Mouse (Mus musculus): ENCODE results near the gene Arhgdia. TPM values are rescaled to one million over a fixed set of nuclear protein-coding genes. Genes with fewer than 3 reads are reported as not detected.

The Arhgdia gene
- polyA plus RNA-seq, 1 experiment from 2014 or later, result 627 TPM

GRCm38 (mm10) chr11:120549168-120549945, 32.1 kb downstream of the Arhgdia start, which contains the start of gene Mcrip1:
Gene Mcrip1, minus strand, starts transcription at chr11:120549727.
- Histone ChIP-seq H3K9me3 (ENCODE audit: control insufficient read depth, low read length) (no peaks in the 10 kb centered on the region), H3K36me3 (ENCODE audit: control insufficient read depth, insufficient read depth, low read length) (peaks cover 13% of the 10 kb centered on the region), H3K27ac (ENCODE audit: low read depth) (peak within 1 kb of the TSS; percentile 84), H3K4me3 (ENCODE audit: low read depth, low read length) (peak within 1 kb of the TSS; percentile 83), H3K27me3 (replicated peaks; ENCODE audit: control insufficient read depth, insufficient read depth, low read length) (no peaks in the 10 kb centered on the region), H3K4me2 (ENCODE audit: low read length) (peak within 1 kb of the TSS; percentile 89), H3K4me1 (replicated peaks; ENCODE audit: control insufficient read depth, insufficient read depth, low read length) (peaks cover 15% of the 10 kb centered on the region), H3K9ac (ENCODE audit: low read length) (peak within 1 kb of the TSS; percentile 89)
- ATAC-seq (replicated peaks; ENCODE audit: low FRiP score, low TSS enrichment, low read depth), result peak; percentile 82
- DNase-seq (ENCODE audit: low spot score), result peak; percentile 91
- WGBS, result under 1% methylated on average over 76 of the region's 87 CpGs

GRCm38 (mm10) chr11:120548786-120549167, 32.6 kb downstream of the Arhgdia start:
- Histone ChIP-seq H3K27me3 (replicated peaks; ENCODE audit: control insufficient read depth, insufficient read depth, low read length) (no peaks in the 10 kb centered on the region), H3K4me1 (replicated peaks; ENCODE audit: control insufficient read depth, insufficient read depth, low read length) (peaks cover 15% of the 10 kb centered on the region), H3K36me3 (ENCODE audit: control insufficient read depth, insufficient read depth, low read length) (peaks cover 19% of the 10 kb centered on the region), H3K9ac (ENCODE audit: low read length) (peak overlapping the region; percentile 89), H3K27ac (ENCODE audit: low read depth) (peak overlapping the region; percentile 84), H3K9me3 (ENCODE audit: control insufficient read depth, low read length) (no peaks in the 10 kb centered on the region), H3K4me3 (ENCODE audit: low read depth, low read length) (peak overlapping the region; percentile 83), H3K4me2 (ENCODE audit: low read length) (peak overlapping the region; percentile 89)
- ATAC-seq (replicated peaks; ENCODE audit: low FRiP score, low TSS enrichment, low read depth) (no peak), DNase-seq (ENCODE audit: low spot score) (no peak)
- 18% methylated on average over 7 of the region's 7 CpGs for WGBS

GRCm38 (mm10) chr11:120548214-120548613, 33.2 kb downstream of the Arhgdia start:
- Histone ChIP-seq H3K36me3 (ENCODE audit: control insufficient read depth, insufficient read depth, low read length) (peaks cover 25% of the 10 kb centered on the region), H3K4me1 (replicated peaks; ENCODE audit: control insufficient read depth, insufficient read depth, low read length) (peaks cover 15% of the 10 kb centered on the region), H3K4me3 (ENCODE audit: low read depth, low read length) (peak overlapping the region; percentile 83), H3K9ac (ENCODE audit: low read length) (peak overlapping the region; percentile 89), H3K9me3 (ENCODE audit: control insufficient read depth, low read length) (no peaks in the 10 kb centered on the region), H3K4me2 (ENCODE audit: low read length) (peak overlapping the region; percentile 89), H3K27me3 (replicated peaks; ENCODE audit: control insufficient read depth, insufficient read depth, low read length) (no peaks in the 10 kb centered on the region), H3K27ac (ENCODE audit: low read depth) (peak overlapping the region; percentile 84; the same call in 1 of the 2 replicates)
- DNase-seq (ENCODE audit: low spot score) (no peak), ATAC-seq (replicated peaks; ENCODE audit: low FRiP score, low TSS enrichment, low read depth) (no peak)
- 85% methylated on average over 3 of the region's 3 CpGs for WGBS

GRCm38 (mm10) chr11:120547469-120547868, 34.0 kb downstream of the Arhgdia start:
- H3K27ac ChIP-seq (ENCODE audit: low read depth), result no peak overlapping the region
- H3K9me3 ChIP-seq (ENCODE audit: control insufficient read depth, low read length), result no peaks in the 10 kb centered on the region
- H3K4me2 ChIP-seq (ENCODE audit: low read length), result no peak overlapping the region
- ATAC-seq (replicated peaks; ENCODE audit: low FRiP score, low TSS enrichment, low read depth) (no peak), DNase-seq (ENCODE audit: low spot score) (no peak)
- H3K9ac ChIP-seq (ENCODE audit: low read length), result no peak overlapping the region
- H3K4me1 ChIP-seq (replicated peaks; ENCODE audit: control insufficient read depth, insufficient read depth, low read length), result peaks cover 15% of the 10 kb centered on the region
- 52% methylated on average over 2 of the region's 2 CpGs for WGBS
- no peaks in the 10 kb centered on the region for H3K27me3 ChIP-seq (replicated peaks; ENCODE audit: control insufficient read depth, insufficient read depth, low read length)
- H3K4me3 ChIP-seq (ENCODE audit: low read depth, low read length), result no peak overlapping the region
- H3K36me3 ChIP-seq (ENCODE audit: control insufficient read depth, insufficient read depth, low read length), result peaks cover 32% of the 10 kb centered on the region

GRCm38 (mm10) chr11:120545964-120546363, 35.5 kb downstream of the Arhgdia start:
- Histone ChIP-seq H3K36me3 (ENCODE audit: control insufficient read depth, insufficient read depth, low read length) (peaks cover 43% of the 10 kb centered on the region), H3K4me2 (ENCODE audit: low read length) (no peak overlapping the region), H3K9me3 (ENCODE audit: control insufficient read depth, low read length) (no peaks in the 10 kb centered on the region), H3K4me3 (ENCODE audit: low read depth, low read length) (no peak overlapping the region), H3K27me3 (replicated peaks; ENCODE audit: control insufficient read depth, insufficient read depth, low read length) (no peaks in the 10 kb centered on the region), H3K4me1 (replicated peaks; ENCODE audit: control insufficient read depth, insufficient read depth, low read length) (peaks cover 15% of the 10 kb centered on the region), H3K9ac (ENCODE audit: low read length) (no peak overlapping the region), H3K27ac (ENCODE audit: low read depth) (no peak overlapping the region)
- no peak for ATAC-seq (replicated peaks; ENCODE audit: low FRiP score, low TSS enrichment, low read depth)
- WGBS, result 100% methylated on average over 3 of the region's 3 CpGs
- DNase-seq (ENCODE audit: low spot score), result no peak

- Histone ChIP-seq H3K9me3 (ENCODE audit: control insufficient read depth, low read length) (no peaks in the 10 kb centered on the region), H3K4me3 (ENCODE audit: low read depth, low read length) (no peak overlapping the region), H3K27me3 (replicated peaks; ENCODE audit: control insufficient read depth, insufficient read depth, low read length) (no peaks in the 10 kb centered on the region), H3K9ac (ENCODE audit: low read length) (no peak overlapping the region), H3K4me2 (ENCODE audit: low read length) (no peak overlapping the region), H3K36me3 (ENCODE audit: control insufficient read depth, insufficient read depth, low read length) (peaks cover 43% of the 10 kb centered on the region), H3K4me1 (replicated peaks; ENCODE audit: control insufficient read depth, insufficient read depth, low read length) (peaks cover 11% of the 10 kb centered on the region), H3K27ac (ENCODE audit: low read depth) (no peak overlapping the region)
- WGBS, result 82% methylated on average over 6 of the region's 6 CpGs
- DNase-seq (ENCODE audit: low spot score), result no peak
- no peak for ATAC-seq (replicated peaks; ENCODE audit: low FRiP score, low TSS enrichment, low read depth)
Observed at GRCm38 (mm10) chr11:120542376-120542775, 39.0 kb downstream of the Arhgdia start.

- H3K27ac ChIP-seq (ENCODE audit: low read depth), result no peak overlapping the region
- no peak overlapping the region for H3K9ac ChIP-seq (ENCODE audit: low read length)
- ATAC-seq (replicated peaks; ENCODE audit: low FRiP score, low TSS enrichment, low read depth) (no peak), DNase-seq (ENCODE audit: low spot score) (no peak)
- no peaks in the 10 kb centered on the region for H3K27me3 ChIP-seq (replicated peaks; ENCODE audit: control insufficient read depth, insufficient read depth, low read length)
- no peak overlapping the region for H3K4me3 ChIP-seq (ENCODE audit: low read depth, low read length)
- WGBS, result 46% methylated on average over 4 of the region's 4 CpGs
- no peak overlapping the region for H3K4me2 ChIP-seq (ENCODE audit: low read length)
- peaks cover 43% of the 10 kb centered on the region for H3K36me3 ChIP-seq (ENCODE audit: control insufficient read depth, insufficient read depth, low read length)
- H3K9me3 ChIP-seq (ENCODE audit: control insufficient read depth, low read length), result no peaks in the 10 kb centered on the region
- peaks cover 11% of the 10 kb centered on the region for H3K4me1 ChIP-seq (replicated peaks; ENCODE audit: control insufficient read depth, insufficient read depth, low read length)
Observed at GRCm38 (mm10) chr11:120541907-120542306, 39.5 kb downstream of the Arhgdia start.

GRCm38 (mm10) chr11:120539285-120540014, 42.0 kb downstream of the Arhgdia start:
- peaks cover 11% of the 10 kb centered on the region for H3K4me1 ChIP-seq (replicated peaks; ENCODE audit: control insufficient read depth, insufficient read depth, low read length)
- peak overlapping the region; percentile 5; the same call in 1 of the 2 replicates for H3K9ac ChIP-seq (ENCODE audit: low read length)
- ATAC-seq (replicated peaks; ENCODE audit: low FRiP score, low TSS enrichment, low read depth) (peak; percentile 83), DNase-seq (ENCODE audit: low spot score) (peak; percentile 75)
- WGBS, result 22% methylated on average over 10 of the region's 10 CpGs
- no peak overlapping the region for H3K4me3 ChIP-seq (ENCODE audit: low read depth, low read length)
- peak overlapping the region; percentile 22; the same call in 1 of the 2 replicates for H3K4me2 ChIP-seq (ENCODE audit: low read length)
- peaks cover 31% of the 10 kb centered on the region for H3K36me3 ChIP-seq (ENCODE audit: control insufficient read depth, insufficient read depth, low read length)
- H3K27me3 ChIP-seq (replicated peaks; ENCODE audit: control insufficient read depth, insufficient read depth, low read length), result no peaks in the 10 kb centered on the region
- H3K27ac ChIP-seq (ENCODE audit: low read depth), result peak overlapping the region; percentile 64
- no peaks in the 10 kb centered on the region for H3K9me3 ChIP-seq (ENCODE audit: control insufficient read depth, low read length)

Measured in intestine, embryonic 14.5 days (tissue).